Mouse (Mus musculus): ENCODE results near the gene Rpp21. TPM values are rescaled to one million over a fixed set of nuclear protein-coding genes. Genes with fewer than 3 reads are reported as not detected.
"Not testable (repeated sequence)": the region's sequence is repeated elsewhere in the genome, so short reads cannot be mapped to it uniquely, and the experiment has no call there.

Gene Rpp21
- total RNA-seq, 2 experiments from 2014 or later, result 68.9 to 120 TPM

- no peak for ATAC-seq (replicated peaks; ENCODE audit: low FRiP score, low TSS enrichment, poor library complexity, severe bottlenecking)
Measured at GRCm38 (mm10) chr17:36240637-36241213, 17.1 kb downstream of the Rpp21 start.

- peak; percentile 67 for ATAC-seq (replicated peaks; ENCODE audit: low FRiP score, low TSS enrichment, poor library complexity, severe bottlenecking)
Measured at GRCm38 (mm10) chr17:36237321-36237921, 20.4 kb downstream of the Rpp21 start.

GRCm38 (mm10) chr17:36235300-36235699 is 22.6 kb downstream of the Rpp21 start:
- not testable (repeated sequence) for ATAC-seq (replicated peaks; ENCODE audit: low FRiP score, low TSS enrichment, poor library complexity, severe bottlenecking)

- ATAC-seq (replicated peaks; ENCODE audit: low FRiP score, low TSS enrichment, poor library complexity, severe bottlenecking), result no peak
Measured at GRCm38 (mm10) chr17:36233572-36233971, 24.3 kb downstream of the Rpp21 start.

GRCm38 (mm10) chr17:36231318-36231717 is 26.6 kb downstream of the Rpp21 start:
- ATAC-seq (replicated peaks; ENCODE audit: low FRiP score, low TSS enrichment, poor library complexity, severe bottlenecking), result no peak

- ATAC-seq (replicated peaks; ENCODE audit: low FRiP score, low TSS enrichment, poor library complexity, severe bottlenecking), result no peak
Measured at GRCm38 (mm10) chr17:36229046-36229445, 28.8 kb downstream of the Rpp21 start.

GRCm38 (mm10) chr17:36226921-36227320 is 30.9 kb downstream of the Rpp21 start:
- ATAC-seq (replicated peaks; ENCODE audit: low FRiP score, low TSS enrichment, poor library complexity, severe bottlenecking), result no peak

- ATAC-seq (replicated peaks; ENCODE audit: low FRiP score, low TSS enrichment, poor library complexity, severe bottlenecking), result 0 out of 2 replicates have a peak, but pooled peaks have one; percentile 26
Measured at GRCm38 (mm10) chr17:36225231-36225824, 32.5 kb downstream of the Rpp21 start.

- ATAC-seq (replicated peaks; ENCODE audit: low FRiP score, low TSS enrichment, poor library complexity, severe bottlenecking), result no peak
Measured at GRCm38 (mm10) chr17:36224451-36224850, 33.4 kb downstream of the Rpp21 start.

- ATAC-seq (replicated peaks; ENCODE audit: low FRiP score, low TSS enrichment, poor library complexity, severe bottlenecking), result no peak
Measured at GRCm38 (mm10) chr17:36218594-36219155, 39.2 kb downstream of the Rpp21 start.

- no peak; the same call in 1 of the 2 replicates for ATAC-seq (replicated peaks; ENCODE audit: low FRiP score, low TSS enrichment, poor library complexity, severe bottlenecking)
Measured at GRCm38 (mm10) chr17:36215586-36215985, 42.3 kb downstream of the Rpp21 start.

GRCm38 (mm10) chr17:36206846-36207245 is 51.0 kb downstream of the Rpp21 start:
- ATAC-seq (replicated peaks; ENCODE audit: low FRiP score, low TSS enrichment, poor library complexity, severe bottlenecking), result no peak

GRCm38 (mm10) chr17:36205862-36206261 is 52.0 kb downstream of the Rpp21 start:
- no peak for ATAC-seq (replicated peaks; ENCODE audit: low FRiP score, low TSS enrichment, poor library complexity, severe bottlenecking)

Other genes with a start within 250 kb of the Rpp21 start
- gene H2-T24, start 237.5 kb downstream of the Rpp21 start, total RNA-seq (2014; fragmentation: Nextera tagmentation), result 6.8 and 10.1 TPM in 2 replicates
- gene H2-T24, start 237.5 kb downstream of the Rpp21 start, total RNA-seq (2017), result 25.5 and 35.1 TPM in 2 replicates
- 55.6 and 98.1 TPM in 2 replicates for gene H2-T23, start 225.2 kb downstream of the Rpp21 start, total RNA-seq (2014; fragmentation: Nextera tagmentation)
- 84.5 and 111 TPM in 2 replicates for gene H2-T23, start 225.2 kb downstream of the Rpp21 start, total RNA-seq (2017)
- gene H2-T22, start 215.3 kb downstream of the Rpp21 start, total RNA-seq (2014; fragmentation: Nextera tagmentation), result 17.1 and 25.6 TPM in 2 replicates
- 30.1 and 31.5 TPM in 2 replicates for gene H2-T22, start 215.3 kb downstream of the Rpp21 start, total RNA-seq (2017)
- 0.52 TPM in 1 of 2 replicates, not detected in the other for gene Gm6034, start 215.1 kb downstream of the Rpp21 start, total RNA-seq (2014; fragmentation: Nextera tagmentation)
- not detected in 2 replicates for gene Gm6034, start 215.1 kb downstream of the Rpp21 start, total RNA-seq (2017)
- not detected in 2 replicates for gene Gm11127, start 199.7 kb downstream of the Rpp21 start, total RNA-seq (2014; fragmentation: Nextera tagmentation)
- gene Gm11127, start 199.7 kb downstream of the Rpp21 start, total RNA-seq (2017), result not detected in 2 replicates
- gene Gm19684, start 136.4 kb downstream of the Rpp21 start, total RNA-seq (2014; fragmentation: Nextera tagmentation), result 0.22 and 1.5 TPM in 2 replicates
- gene Gm19684, start 136.4 kb downstream of the Rpp21 start, total RNA-seq (2017), result 0.38 TPM in 1 of 2 replicates, not detected in the other
- gene Gm7030, start 128.6 kb downstream of the Rpp21 start, total RNA-seq (2014; fragmentation: Nextera tagmentation), result not detected in 2 replicates
- not detected in 2 replicates for gene Gm7030, start 128.6 kb downstream of the Rpp21 start, total RNA-seq (2017)
- not detected in 2 replicates for gene Gm8909, start 89.5 kb downstream of the Rpp21 start, total RNA-seq (2014; fragmentation: Nextera tagmentation)
- gene Gm8909, start 89.5 kb downstream of the Rpp21 start, total RNA-seq (2017), result not detected in 2 replicates
- gene H2-T3, start 67.8 kb downstream of the Rpp21 start, total RNA-seq (2014; fragmentation: Nextera tagmentation), result not detected in 2 replicates
- gene H2-T3, start 67.8 kb downstream of the Rpp21 start, total RNA-seq (2017), result not detected in 2 replicates
- 21.0 and 29.7 TPM in 2 replicates for gene Trim39, start 14.2 kb upstream of the Rpp21 start, total RNA-seq (2014; fragmentation: Nextera tagmentation)
- 19.2 and 23.2 TPM in 2 replicates for gene Trim39, start 14.2 kb upstream of the Rpp21 start, total RNA-seq (2017)
- not detected in 2 replicates for gene H2-M10.2, start 28.4 kb upstream of the Rpp21 start, total RNA-seq (2014; fragmentation: Nextera tagmentation)
- not detected in 2 replicates for gene H2-M10.2, start 28.4 kb upstream of the Rpp21 start, total RNA-seq (2017)
- gene H2-M10.1, start 68.1 kb upstream of the Rpp21 start, total RNA-seq (2014; fragmentation: Nextera tagmentation), result not detected in 2 replicates
- gene H2-M10.1, start 68.1 kb upstream of the Rpp21 start, total RNA-seq (2017), result not detected in 2 replicates
- gene H2-M10.3, start 110.3 kb upstream of the Rpp21 start, total RNA-seq (2014; fragmentation: Nextera tagmentation), result not detected in 2 replicates
- not detected in 2 replicates for gene H2-M10.3, start 110.3 kb upstream of the Rpp21 start, total RNA-seq (2017)
- not detected in 2 replicates for gene H2-M10.4, start 204.3 kb upstream of the Rpp21 start, total RNA-seq (2014; fragmentation: Nextera tagmentation)
- not detected in 2 replicates for gene H2-M10.4, start 204.3 kb upstream of the Rpp21 start, total RNA-seq (2017)